Mouse (Mus musculus) hindbrain, embryonic 10.5 days (tissue): ENCODE data around the gene Ms4a4c. TPM values are rescaled to one million over a fixed set of nuclear protein-coding genes. Genes with fewer than 3 reads are reported as not detected.

ENCODE experiments used
- polyA plus RNA-seq: library from polyadenylated mRNA; unstranded; fragments of >200 nt; fragmentation: Nextera tagmentation; extraction: Ambion mirVana; gene quantifications from 2 replicates; pipeline ENCODE4 v1.2.1, GENCODE M21; 2016

The Ms4a4c gene
- polyA plus RNA-seq, 1 experiment from 2014 or later = 0.44 TPM

Other genes with a start within 250 kb of the Ms4a4c start
- not detected in 2 replicates for gene 1700025F22Rik, start 239.4 kb upstream of the Ms4a4c start, polyA plus RNA-seq
- not detected in 2 replicates for gene Ms4a13, start 208.0 kb upstream of the Ms4a4c start, polyA plus RNA-seq
- not detected in 2 replicates for gene Ms4a12, start 172.3 kb upstream of the Ms4a4c start, polyA plus RNA-seq
- gene Ms4a1, start 138.5 kb upstream of the Ms4a4c start, polyA plus RNA-seq = not detected in 2 replicates
- not detected in 2 replicates for gene Ms4a5, start 120.9 kb upstream of the Ms4a4c start, polyA plus RNA-seq
- gene Ms4a14, start 90.3 kb upstream of the Ms4a4c start, polyA plus RNA-seq = 0.08 TPM in 1 of 2 replicates, not detected in the other
- gene Ms4a7, start 68.6 kb upstream of the Ms4a4c start, polyA plus RNA-seq = 0.59 TPM in 1 of 2 replicates, not detected in the other
- gene Ms4a4a, start 29.2 kb upstream of the Ms4a4c start, polyA plus RNA-seq = 1.1 and 2.1 TPM in 2 replicates
- not detected in 2 replicates for gene Ms4a4b, start 38.8 kb downstream of the Ms4a4c start, polyA plus RNA-seq
- 2.6 and 2.8 TPM in 2 replicates for gene Ms4a6c, start 64.6 kb downstream of the Ms4a4c start, polyA plus RNA-seq
- not detected in 2 replicates for gene Gm8369, start 81.2 kb downstream of the Ms4a4c start, polyA plus RNA-seq
- gene Ms4a6b, start 111.7 kb downstream of the Ms4a4c start, polyA plus RNA-seq = 2.5 and 3.5 TPM in 2 replicates
- gene Ms4a4d, start 132.0 kb downstream of the Ms4a4c start, polyA plus RNA-seq = 0.39 and 0.72 TPM in 2 replicates
- 1.4 and 2.8 TPM in 2 replicates for gene Ms4a6d, start 200.1 kb downstream of the Ms4a4c start, polyA plus RNA-seq
- not detected in 2 replicates for gene Ms4a2, start 218.9 kb downstream of the Ms4a4c start, polyA plus RNA-seq
- not detected in 2 replicates for gene Ms4a3, start 236.1 kb downstream of the Ms4a4c start, polyA plus RNA-seq